Mouse (Mus musculus) brain, embryonic 14.5 days (tissue): ENCODE measurements around the gene Uqcrc1. TPM values are rescaled to one million over a fixed set of nuclear protein-coding genes. Genes with fewer than 3 reads are reported as not detected.
A peak's percentile ranks its signal among the peaks of the same experiment; 100 is the strongest.

Source experiments
- DNase-seq: peaks from one replicate; pipeline ENCODE4 v3.0.0-alpha.2; 2011; ENCODE audit warnings: low read depth
- CTCF ChIP-seq: fragments of 200-500 bp; IDR thresholded peaks from 2 replicates; pipeline ENCODE4 v1.5.1; 2012; ENCODE audit warnings: inconsistent platforms, mild to moderate bottlenecking, moderate library complexity, borderline replicate concordance; ENCODE audit not compliant: insufficient read depth, insufficient read length; ENCODE audit errors: extremely low read depth
- POLR2A ChIP-seq: fragments of 200-500 bp; IDR thresholded peaks from 2 replicates; pipeline ENCODE4 v1.6.1; 2012; ENCODE audit warnings: mild to moderate bottlenecking, inconsistent platforms, borderline replicate concordance; ENCODE audit not compliant: poor library complexity, insufficient read depth, insufficient read length, severe bottlenecking; ENCODE audit errors: extremely low read depth
- polyA plus RNA-seq: library from polyadenylated mRNA; depleted of rRNA; stranded (reverse); fragments of >200 nt; gene quantifications from 2 replicates; pipeline ENCODE4 v1.2.3, GENCODE M21; 2012; rRNA removed

Gene Uqcrc1
- polyA plus RNA-seq, 1 experiment = 363 TPM

DNA sequence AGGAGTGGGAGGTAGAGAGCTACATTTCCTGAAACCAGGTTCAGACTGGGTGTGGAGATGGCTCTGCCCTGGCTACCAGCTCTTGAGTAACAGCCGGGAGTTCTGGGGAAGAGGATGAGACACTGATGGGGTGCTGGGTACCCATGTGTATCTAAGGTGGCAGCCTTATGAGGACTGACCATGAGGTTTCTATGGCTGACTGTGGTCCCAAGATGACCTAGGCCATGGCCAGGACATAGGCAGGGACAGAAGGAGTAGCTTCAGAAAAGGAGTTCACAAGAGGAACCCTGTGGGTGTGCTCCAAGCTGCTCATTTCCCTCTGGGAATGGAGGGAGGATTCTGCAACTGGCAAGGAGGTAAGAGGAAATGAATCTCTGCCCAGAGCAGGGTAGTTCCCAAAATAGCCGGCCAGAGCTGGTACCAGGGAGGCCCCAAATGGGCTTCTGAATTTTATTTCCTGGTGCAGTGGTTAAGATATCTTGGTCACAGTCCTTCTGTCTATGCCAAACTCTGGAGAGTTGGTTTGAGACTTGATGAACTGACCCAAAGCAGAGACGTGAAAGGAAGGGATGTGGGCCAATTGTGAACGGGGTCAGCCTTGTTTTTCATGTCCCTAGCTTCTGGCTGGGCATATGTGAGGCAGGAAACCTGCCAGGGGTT is 53.5 kb downstream of the Uqcrc1 start:
- no peak for TF ChIP-seq CTCF
- TF ChIP-seq POLR2A = no peak

GRCm38 (mm10) chr9:108990462-108990820 is 54.0 kb downstream of the Uqcrc1 start:
- DNase-seq = no peak
- TF ChIP-seq POLR2A = no peak
- TF ChIP-seq CTCF = no peak

More for the DNA sequence above, 53.5 kb downstream of the Uqcrc1 start:
- no peak for DNase-seq

DNA sequence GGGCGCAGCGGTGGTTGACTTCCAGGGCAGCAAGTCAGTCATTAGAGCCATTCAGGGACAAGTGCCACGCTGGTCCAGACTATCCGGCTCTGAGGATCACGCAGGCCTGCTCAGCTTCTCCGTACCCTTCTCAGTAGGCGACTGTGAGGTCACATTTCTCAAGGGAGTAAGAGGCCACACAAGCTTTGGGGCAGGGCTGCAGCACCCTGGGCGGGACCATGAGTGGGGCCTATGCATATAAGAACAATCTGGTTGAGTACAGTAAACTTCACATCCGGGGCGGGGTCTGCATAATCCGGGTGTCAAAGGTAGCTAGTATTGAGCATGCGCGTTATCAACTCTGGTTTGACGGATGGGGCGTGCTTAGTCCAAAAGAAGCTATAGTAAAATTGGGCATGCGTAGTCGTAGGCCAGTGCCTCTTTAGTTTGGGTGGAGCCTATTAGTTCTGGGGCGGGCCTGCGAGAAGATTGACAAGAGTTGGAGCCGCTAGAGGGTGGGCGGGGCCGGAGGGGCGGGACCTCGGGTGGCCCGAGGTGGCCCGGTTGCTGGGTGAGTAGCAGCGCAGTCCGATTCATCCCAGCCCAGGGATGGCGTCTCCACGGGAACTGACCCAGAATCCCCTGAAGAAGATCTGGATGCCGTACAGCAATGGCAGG is 55.1 kb downstream of the Uqcrc1 start, which contains the start of gene Pfkfb4:
Gene Pfkfb4, plus strand, starts transcription at position 351 of the 657 bp plus-strand sequence.
- peak; percentile 100 for DNase-seq
- TF ChIP-seq POLR2A = peak; percentile 51; the same call in 1 of the 2 replicates
- no peak for TF ChIP-seq CTCF

DNA sequence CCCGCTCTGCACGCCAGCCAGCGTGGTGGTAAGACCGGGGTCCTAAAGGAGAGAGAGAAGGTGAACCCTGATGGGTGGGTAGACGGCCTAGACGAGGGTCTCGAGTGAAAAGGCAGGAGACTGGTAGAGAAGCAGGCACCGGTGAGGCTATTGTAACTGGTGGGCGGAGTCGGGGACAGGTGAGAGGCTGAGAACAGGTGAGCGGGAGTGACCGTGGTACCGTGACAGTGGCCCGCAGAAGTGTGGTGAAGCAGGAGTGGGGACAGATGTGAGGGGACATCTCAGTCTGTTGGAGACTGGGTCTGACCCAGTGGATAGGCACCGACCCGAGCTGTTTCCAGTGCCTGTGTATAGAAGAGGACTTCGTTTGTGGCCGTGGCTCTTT is 55.6 kb downstream of the Uqcrc1 start:
- TF ChIP-seq CTCF (no peak), POLR2A (no peak)
- DNase-seq = no peak

DNA sequence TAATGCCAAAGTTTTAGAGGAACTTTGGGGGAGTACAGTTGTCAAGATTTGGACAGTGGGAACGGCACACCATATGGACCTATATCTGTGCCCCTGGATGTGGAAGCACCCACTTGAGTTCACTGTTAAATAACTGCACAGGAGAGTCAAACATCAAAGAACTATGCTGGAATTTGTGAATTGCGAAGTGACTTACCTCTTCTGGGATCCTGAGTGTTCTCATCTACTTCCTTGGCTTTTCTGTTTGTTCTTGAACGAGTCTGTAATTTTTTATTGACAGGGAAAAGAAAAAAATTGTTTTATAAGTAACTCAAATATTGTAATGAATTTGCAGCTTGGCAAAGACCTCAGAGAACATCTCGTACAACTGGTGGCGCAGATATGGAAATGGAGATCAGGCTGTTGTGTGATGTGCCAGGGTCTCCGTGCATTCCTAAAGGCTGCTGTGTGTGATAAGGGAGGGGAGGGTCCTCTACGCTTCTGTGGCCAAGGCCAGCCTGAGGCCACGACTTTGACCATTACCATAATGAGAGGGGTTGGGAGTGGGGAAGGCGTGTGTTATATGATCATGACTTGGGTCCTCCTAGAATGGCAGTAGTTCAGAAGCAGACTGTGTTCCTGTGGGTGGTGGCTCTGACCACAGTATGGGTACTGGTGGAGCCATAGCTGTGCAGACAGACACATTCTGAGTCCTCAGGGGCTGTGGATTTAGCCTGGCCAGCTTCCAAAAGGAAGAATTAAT is 56.4 kb downstream of the Uqcrc1 start:
- no peak for DNase-seq
- TF ChIP-seq CTCF = no peak
- TF ChIP-seq POLR2A = no peak

- no peak for DNase-seq
- TF ChIP-seq POLR2A = no peak
- TF ChIP-seq CTCF = no peak
Measured at GRCm38 (mm10) chr9:108996411-108996810, 60.0 kb downstream of the Uqcrc1 start.

- no peak for TF ChIP-seq CTCF
- TF ChIP-seq POLR2A = no peak
Measured at GRCm38 (mm10) chr9:108998287-108999166, 62.1 kb downstream of the Uqcrc1 start.

DNA sequence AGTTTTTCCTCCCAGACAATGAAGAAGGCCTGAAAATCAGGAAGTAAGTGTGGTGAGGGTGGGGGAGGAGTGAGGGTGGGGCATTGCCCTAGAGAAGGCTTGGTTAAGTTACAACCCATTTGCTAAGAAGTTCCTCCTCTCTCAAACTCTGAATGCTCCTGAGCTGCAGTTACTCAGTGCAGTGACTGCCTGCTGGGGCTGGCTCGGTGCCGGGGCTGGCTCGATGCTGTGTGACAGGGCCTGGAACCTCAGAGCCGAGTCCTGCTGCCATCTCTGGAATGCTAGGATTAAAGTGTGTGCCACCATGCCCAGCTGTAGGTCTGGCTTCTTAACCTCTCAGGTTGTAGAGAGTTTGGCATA is 62.7 kb downstream of the Uqcrc1 start:
- DNase-seq = no peak
- TF ChIP-seq POLR2A (no peak), CTCF (no peak)

More at GRCm38 (mm10) chr9:108998287-108999166, 62.1 kb downstream of the Uqcrc1 start:
- DNase-seq = peak; percentile 22

Other genes with a start within 250 kb of the Uqcrc1 start
- gene Prkar2a, start 247.3 kb upstream of the Uqcrc1 start, polyA plus RNA-seq = 33.8 and 52.8 TPM in 2 replicates
- 352 and 472 TPM in 2 replicates for gene Ip6k2, start 152.8 kb upstream of the Uqcrc1 start, polyA plus RNA-seq
- 34.3 and 38.5 TPM in 2 replicates for gene Nckipsd, start 128.3 kb upstream of the Uqcrc1 start, polyA plus RNA-seq
- 110 and 130 TPM in 2 replicates for gene Celsr3, start 110.3 kb upstream of the Uqcrc1 start, polyA plus RNA-seq
- gene Slc26a6, start 83.3 kb upstream of the Uqcrc1 start, polyA plus RNA-seq = 22.4 and 23.1 TPM in 2 replicates
- gene Tmem89, start 22.0 kb upstream of the Uqcrc1 start, polyA plus RNA-seq = 0.76 and 0.88 TPM in 2 replicates
- 7.5 and 8.3 TPM in 2 replicates for gene Col7a1, start 17.0 kb downstream of the Uqcrc1 start, polyA plus RNA-seq
- 0.75 and 0.96 TPM in 2 replicates for gene Ucn2, start 49.4 kb downstream of the Uqcrc1 start, polyA plus RNA-seq
- gene Pfkfb4, start 55.1 kb downstream of the Uqcrc1 start, polyA plus RNA-seq = 32.0 and 35.3 TPM in 2 replicates
- gene Shisa5, start 101.9 kb downstream of the Uqcrc1 start, polyA plus RNA-seq = 78.6 and 83.1 TPM in 2 replicates
- gene Trex1, start 123.1 kb downstream of the Uqcrc1 start, polyA plus RNA-seq = 48.3 and 61.0 TPM in 2 replicates
- gene Atrip, start 137.5 kb downstream of the Uqcrc1 start, polyA plus RNA-seq = 41.6 and 43.6 TPM in 2 replicates
- 9.7 and 12.5 TPM in 2 replicates for gene Ccdc51, start 145.9 kb downstream of the Uqcrc1 start, polyA plus RNA-seq
- gene Tma7, start 146.0 kb downstream of the Uqcrc1 start, polyA plus RNA-seq = 161 and 195 TPM in 2 replicates
- gene Plxnb1, start 158.8 kb downstream of the Uqcrc1 start, polyA plus RNA-seq = 67.5 and 82.1 TPM in 2 replicates
- not detected in 2 replicates for gene Fbxw21, start 225.4 kb downstream of the Uqcrc1 start, polyA plus RNA-seq